Mouse (Mus musculus): Measurements from ENCODE around the gene Cntn2. TPM values are rescaled to one million over a fixed set of nuclear protein-coding genes. Genes with fewer than 3 reads are reported as not detected.
A peak's percentile ranks its signal among the peaks of the same experiment; 100 is the strongest.

Cntn2 gene
- polyA plus RNA-seq, 1 experiment from 2014 or later, result 0.30 TPM

DNA sequence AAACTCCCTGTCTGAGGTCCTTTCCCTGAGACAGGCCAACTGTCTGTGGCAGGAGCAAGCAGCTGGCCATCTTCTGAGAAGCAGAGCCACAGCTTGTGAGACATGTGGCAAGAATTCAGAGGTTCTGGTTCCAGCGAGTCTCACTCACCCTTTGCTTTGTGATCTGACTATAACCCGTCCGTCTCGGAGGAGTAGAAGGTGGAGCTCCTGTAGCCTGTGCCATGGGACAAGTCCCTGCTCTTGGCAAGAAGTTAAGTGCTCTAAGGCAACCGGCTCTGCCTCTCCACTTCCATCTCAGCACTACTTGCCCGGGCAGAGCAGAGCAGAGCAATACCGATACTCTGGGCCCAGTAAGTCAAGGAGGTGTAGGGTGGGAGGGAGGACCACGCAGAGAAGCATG is 27.9 kb upstream of the Cntn2 start:
- no peaks in the 10 kb centered on the region for H3K27me3 ChIP-seq
- no peak for ATAC-seq (replicated peaks; ENCODE audit: low FRiP score)
- no peak overlapping the region for H3K9ac ChIP-seq
- H3K36me3 ChIP-seq, result no peaks in the 10 kb centered on the region
- no peak overlapping the region for H3K4me3 ChIP-seq (replicated peaks)
- H3K9me3 ChIP-seq (replicated peaks), result no peaks in the 10 kb centered on the region
- H3K27ac ChIP-seq, result no peak overlapping the region
- WGBS, result 87% methylated on average over 8 of the region's 8 CpGs
- no peaks in the 10 kb centered on the region for H3K4me1 ChIP-seq
- H3K4me2 ChIP-seq, result no peak overlapping the region

DNA sequence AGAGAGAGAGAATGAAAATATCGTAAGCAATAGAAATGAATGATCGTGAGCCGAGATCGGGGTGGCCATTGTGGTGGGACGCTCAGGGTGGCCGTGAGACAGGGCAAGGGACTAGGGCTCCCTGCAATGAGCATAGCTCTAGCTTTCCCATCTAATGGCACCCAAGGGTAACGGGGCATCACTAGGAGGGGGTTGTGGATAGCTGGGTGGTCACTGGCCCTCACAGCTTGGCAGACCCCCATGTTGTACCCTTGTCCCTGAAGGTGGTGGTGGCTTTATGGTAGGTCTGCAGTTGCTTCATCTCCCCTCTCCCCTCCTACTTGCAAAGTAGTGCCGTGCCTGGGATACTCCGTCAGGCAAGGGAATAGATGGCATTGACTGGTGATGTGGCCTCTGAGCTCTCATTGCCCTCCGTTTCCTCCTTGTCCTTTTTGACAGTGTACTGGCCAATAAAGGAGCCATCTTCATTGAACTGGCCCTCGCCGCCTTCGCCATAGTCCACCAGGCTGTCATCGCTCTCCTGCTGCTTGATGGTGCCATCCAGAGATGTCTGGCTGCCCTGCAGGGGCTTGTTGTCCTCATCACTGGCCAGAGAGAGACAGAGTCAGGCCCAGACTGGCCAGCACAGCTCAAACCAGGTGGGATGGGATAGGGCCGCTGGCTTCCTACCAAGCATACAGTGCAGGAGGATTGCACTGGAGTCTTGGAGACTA is 27.2 kb upstream of the Cntn2 start:
- H3K36me3 ChIP-seq, result no peaks in the 10 kb centered on the region
- no peak overlapping the region for H3K27ac ChIP-seq
- no peak overlapping the region for H3K9ac ChIP-seq
- H3K4me2 ChIP-seq, result no peak overlapping the region
- no peaks in the 10 kb centered on the region for H3K9me3 ChIP-seq (replicated peaks)
- no peaks in the 10 kb centered on the region; the same call in 1 of the 2 replicates for H3K27me3 ChIP-seq
- WGBS, result 92% methylated on average over 15 of the region's 15 CpGs
- ATAC-seq (replicated peaks; ENCODE audit: low FRiP score), result no peak
- no peaks in the 10 kb centered on the region for H3K4me1 ChIP-seq
- no peak overlapping the region for H3K4me3 ChIP-seq (replicated peaks)

DNA sequence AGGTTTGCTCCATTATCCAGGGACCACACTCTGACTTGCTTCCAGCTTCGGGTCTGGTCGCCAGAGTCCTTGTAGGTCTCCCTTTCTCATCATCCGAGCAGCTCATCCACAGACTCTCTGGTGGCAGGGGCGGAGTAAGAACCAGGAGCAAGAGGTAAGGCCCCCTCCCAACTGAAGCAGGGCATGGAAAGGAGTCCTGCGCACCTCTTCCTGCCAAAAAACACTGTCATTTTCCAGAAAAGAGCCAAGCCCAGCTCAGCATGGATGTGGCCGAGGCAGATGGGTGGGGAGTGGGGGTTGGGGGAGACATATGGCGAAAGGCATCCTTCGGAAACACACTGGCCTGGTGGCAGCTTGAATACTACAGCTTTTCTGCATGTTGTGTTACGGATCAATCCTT is 26.5 kb upstream of the Cntn2 start:
- H3K4me3 ChIP-seq (replicated peaks), result no peak overlapping the region
- H3K27me3 ChIP-seq, result no peaks in the 10 kb centered on the region; the same call in 1 of the 2 replicates
- no peak for ATAC-seq (replicated peaks; ENCODE audit: low FRiP score)
- no peaks in the 10 kb centered on the region for H3K4me1 ChIP-seq
- no peaks in the 10 kb centered on the region for H3K36me3 ChIP-seq
- H3K9ac ChIP-seq, result no peak overlapping the region
- H3K9me3 ChIP-seq (replicated peaks), result no peaks in the 10 kb centered on the region
- no peak overlapping the region for H3K27ac ChIP-seq
- 79% methylated on average over 9 of the region's 9 CpGs for WGBS
- no peak overlapping the region for H3K4me2 ChIP-seq

DNA sequence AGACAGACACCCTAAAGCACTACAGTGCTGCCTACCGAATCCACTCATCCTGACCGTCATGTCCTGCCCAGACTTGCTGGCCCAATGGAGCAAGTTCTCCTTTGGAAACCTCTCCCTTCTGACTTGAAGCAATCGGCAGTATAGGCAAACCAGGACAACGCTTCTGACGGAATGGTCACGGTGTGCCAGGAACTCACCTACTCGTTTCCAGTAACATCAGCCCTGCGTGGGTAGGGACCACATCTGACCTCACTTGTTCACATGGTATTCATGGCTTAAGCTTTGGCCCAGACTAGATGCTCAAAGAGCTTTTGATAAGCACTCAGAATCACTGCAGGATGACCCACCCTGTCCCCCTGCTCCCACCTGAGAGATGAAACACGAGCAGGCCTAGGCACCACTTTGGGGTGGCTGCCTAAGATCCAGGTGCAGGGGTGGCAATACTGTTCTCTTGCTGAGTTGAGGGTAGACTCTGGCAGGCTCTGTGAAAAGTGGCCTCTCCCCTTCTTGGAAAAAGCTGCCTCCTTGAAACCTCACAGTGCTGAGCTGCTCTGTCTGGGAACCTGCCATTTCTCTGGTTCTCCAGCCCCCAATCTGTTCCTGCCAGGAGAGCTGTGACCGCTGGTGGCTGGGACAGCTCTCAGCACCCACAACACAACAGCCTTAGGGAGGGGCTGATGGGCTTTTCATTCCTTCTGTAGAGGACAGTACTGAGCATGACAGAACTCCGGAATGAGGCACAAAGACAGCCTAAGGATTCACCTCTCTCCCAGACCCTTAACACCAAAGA is 24.5 kb upstream of the Cntn2 start:
- ATAC-seq (replicated peaks; ENCODE audit: low FRiP score), result no peak
- Histone ChIP-seq H3K27ac (no peak overlapping the region), H3K4me2 (no peak overlapping the region), H3K36me3 (no peaks in the 10 kb centered on the region), H3K4me1 (no peaks in the 10 kb centered on the region; the same call in 1 of the 2 replicates), H3K27me3 (peaks cover 3% of the 10 kb centered on the region; the same call in 1 of the 2 replicates), H3K4me3 (replicated peaks) (no peak overlapping the region), H3K9me3 (replicated peaks) (no peaks in the 10 kb centered on the region), H3K9ac (no peak overlapping the region)
- 81% methylated on average over 11 of the region's 11 CpGs for WGBS

DNA sequence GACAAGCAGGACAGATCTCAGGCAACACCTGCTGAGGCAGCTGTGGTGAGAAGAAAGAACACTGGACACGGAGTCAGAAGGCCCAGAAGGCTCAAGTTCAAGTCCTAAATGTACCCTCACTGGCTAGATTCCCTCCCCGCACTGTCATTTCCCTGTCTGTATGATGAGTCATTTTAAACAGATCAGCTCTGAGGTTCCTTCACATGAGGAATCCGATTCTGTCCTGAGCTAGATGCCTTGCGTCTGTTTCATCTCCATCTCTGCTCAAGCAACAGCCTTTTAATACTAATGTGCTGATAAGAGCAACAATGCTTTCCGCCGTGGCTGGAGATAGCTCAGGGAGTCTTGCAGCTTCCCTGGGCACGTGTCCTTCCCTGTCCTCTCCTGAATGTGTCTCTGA is 22.7 kb upstream of the Cntn2 start:
- H3K27me3 ChIP-seq, result peaks cover 7% of the 10 kb centered on the region
- no peak overlapping the region for H3K9ac ChIP-seq
- WGBS, result 75% methylated on average over 7 of the region's 7 CpGs
- H3K36me3 ChIP-seq, result no peaks in the 10 kb centered on the region
- no peak overlapping the region for H3K4me2 ChIP-seq
- H3K27ac ChIP-seq, result no peak overlapping the region
- no peak for ATAC-seq (replicated peaks; ENCODE audit: low FRiP score)
- peaks cover 3% of the 10 kb centered on the region; the same call in 1 of the 2 replicates for H3K4me1 ChIP-seq
- H3K9me3 ChIP-seq (replicated peaks), result no peaks in the 10 kb centered on the region
- no peak overlapping the region for H3K4me3 ChIP-seq (replicated peaks)

DNA sequence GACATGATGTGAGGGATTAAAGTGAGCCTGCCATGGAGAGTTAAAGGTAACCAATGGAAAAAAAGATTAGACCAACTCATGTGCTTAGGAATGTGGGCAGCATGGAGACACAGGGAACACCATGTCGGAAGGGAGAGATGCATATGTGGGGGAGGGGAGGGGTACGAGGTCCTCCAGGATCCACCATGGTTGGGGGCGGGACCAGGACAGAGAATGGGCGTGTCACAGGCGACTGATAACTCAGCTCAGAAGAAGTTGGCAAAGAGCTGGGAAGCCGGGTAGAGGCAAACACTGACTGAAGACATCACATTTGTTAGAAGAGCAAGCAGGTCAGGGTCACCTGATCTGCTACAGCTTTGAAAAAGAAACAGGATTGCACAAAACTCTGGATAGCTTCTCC is 21.9 kb upstream of the Cntn2 start:
- Histone ChIP-seq H3K27me3 (peaks cover 15% of the 10 kb centered on the region), H3K9me3 (replicated peaks) (no peaks in the 10 kb centered on the region), H3K4me1 (peaks cover 3% of the 10 kb centered on the region; the same call in 1 of the 2 replicates), H3K27ac (no peak overlapping the region), H3K4me2 (no peak overlapping the region), H3K4me3 (replicated peaks) (no peak overlapping the region), H3K36me3 (no peaks in the 10 kb centered on the region), H3K9ac (no peak overlapping the region)
- ATAC-seq (replicated peaks; ENCODE audit: low FRiP score), result no peak
- 35% methylated on average over 6 of the region's 6 CpGs for WGBS

DNA sequence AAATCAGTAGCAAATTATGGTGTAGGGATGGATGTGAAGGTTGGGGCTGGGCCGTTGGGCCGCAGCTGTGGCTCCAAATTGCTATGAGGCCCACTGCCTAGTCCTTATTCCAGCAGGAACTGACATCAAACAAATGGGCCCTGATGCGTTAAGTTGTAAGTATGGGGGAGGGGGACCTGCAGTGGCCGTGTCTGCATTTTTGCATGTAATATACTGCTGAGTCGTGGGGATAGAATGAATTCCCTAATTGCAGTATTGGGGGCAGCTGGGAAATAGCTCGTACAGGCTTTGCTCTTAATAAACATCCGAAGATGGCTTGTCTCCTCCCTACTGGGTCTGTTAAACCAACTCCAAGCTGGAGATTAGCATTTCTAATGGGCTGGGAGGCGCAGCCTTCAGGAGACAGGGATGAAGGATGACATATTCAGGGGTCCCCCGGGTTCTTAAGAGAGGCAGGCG is 19.3 kb upstream of the Cntn2 start:
- ATAC-seq (replicated peaks; ENCODE audit: low FRiP score), result no peak
- Histone ChIP-seq H3K36me3 (no peaks in the 10 kb centered on the region), H3K4me3 (replicated peaks) (no peak overlapping the region), H3K27me3 (peaks cover 22% of the 10 kb centered on the region), H3K27ac (no peak overlapping the region), H3K4me1 (peaks cover 14% of the 10 kb centered on the region), H3K4me2 (no peak overlapping the region), H3K9ac (no peak overlapping the region), H3K9me3 (replicated peaks) (no peaks in the 10 kb centered on the region)
- WGBS, result 17% methylated on average over 10 of the region's 10 CpGs

DNA sequence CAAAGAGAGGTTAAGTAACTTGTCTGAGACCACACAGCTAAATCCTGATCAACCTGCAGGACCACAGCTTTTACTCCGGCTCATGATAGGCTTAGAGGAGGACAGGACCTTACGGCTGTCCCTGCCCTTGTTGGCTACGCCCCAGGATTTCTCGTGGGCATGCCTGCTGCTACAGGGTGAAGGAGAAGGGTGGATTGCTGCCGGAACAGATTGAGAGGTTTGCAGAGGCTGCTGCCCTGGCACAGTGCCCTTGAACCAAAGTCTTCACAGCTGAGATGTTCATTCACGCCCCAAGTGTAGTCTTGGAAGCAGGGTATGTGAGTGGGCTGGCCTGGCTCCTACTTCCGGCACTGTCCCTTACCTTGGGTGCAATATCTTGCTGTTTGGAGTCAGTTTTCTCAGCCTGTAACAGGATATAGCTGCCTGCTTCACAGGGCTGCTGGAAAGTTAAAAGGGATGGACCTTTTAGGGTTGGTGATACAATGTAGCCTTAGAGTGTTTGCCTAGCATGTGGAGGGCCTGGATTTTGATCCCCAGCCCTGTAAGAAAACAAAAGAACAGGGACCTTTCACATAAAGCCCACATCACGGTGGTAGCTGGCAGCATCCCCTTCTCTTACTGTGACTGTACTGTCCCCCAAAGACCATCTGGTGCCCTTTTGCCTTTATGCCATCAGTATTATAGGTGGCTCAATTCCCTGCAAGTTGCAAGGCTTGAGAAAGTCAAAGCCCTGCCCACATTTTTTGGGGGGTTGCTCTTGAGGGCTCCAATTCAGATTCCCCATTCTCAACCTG is 18.0 kb upstream of the Cntn2 start:
- Histone ChIP-seq H3K4me2 (no peak overlapping the region), H3K4me3 (replicated peaks) (no peak overlapping the region), H3K9ac (no peak overlapping the region), H3K9me3 (replicated peaks) (no peaks in the 10 kb centered on the region), H3K4me1 (peaks cover 14% of the 10 kb centered on the region), H3K27me3 (peaks cover 22% of the 10 kb centered on the region), H3K27ac (no peak overlapping the region), H3K36me3 (no peaks in the 10 kb centered on the region)
- no peak for ATAC-seq (replicated peaks; ENCODE audit: low FRiP score)
- WGBS, result 55% methylated on average over 8 of the region's 8 CpGs

DNA sequence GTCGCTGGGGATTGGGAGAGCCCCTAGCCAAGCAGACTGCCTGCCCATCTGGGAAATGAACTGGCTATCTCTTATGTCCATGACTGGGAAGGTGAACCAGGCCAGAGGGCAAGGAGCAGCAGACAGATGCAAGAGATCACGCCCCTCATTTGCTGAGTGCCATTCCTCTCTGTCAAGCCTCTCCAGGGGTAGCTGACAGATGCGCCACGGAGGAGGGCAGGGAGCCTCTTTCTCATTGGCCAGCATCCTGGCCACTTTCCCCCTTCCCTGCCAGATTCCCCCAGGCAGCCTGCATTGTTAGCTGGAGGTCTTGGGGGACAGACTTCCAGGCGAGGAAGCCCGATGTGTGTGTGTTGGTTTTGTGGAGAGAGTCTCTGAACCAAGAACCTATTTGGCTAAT is 16.0 kb upstream of the Cntn2 start:
- no peak for ATAC-seq (replicated peaks; ENCODE audit: low FRiP score)
- no peak overlapping the region for H3K9ac ChIP-seq
- H3K4me2 ChIP-seq, result no peak overlapping the region
- no peaks in the 10 kb centered on the region for H3K9me3 ChIP-seq (replicated peaks)
- peaks cover 14% of the 10 kb centered on the region for H3K4me1 ChIP-seq
- no peak overlapping the region for H3K27ac ChIP-seq
- 17% methylated on average over 6 of the region's 6 CpGs for WGBS
- H3K27me3 ChIP-seq, result peaks cover 22% of the 10 kb centered on the region
- H3K4me3 ChIP-seq (replicated peaks), result no peak overlapping the region
- no peaks in the 10 kb centered on the region for H3K36me3 ChIP-seq

DNA sequence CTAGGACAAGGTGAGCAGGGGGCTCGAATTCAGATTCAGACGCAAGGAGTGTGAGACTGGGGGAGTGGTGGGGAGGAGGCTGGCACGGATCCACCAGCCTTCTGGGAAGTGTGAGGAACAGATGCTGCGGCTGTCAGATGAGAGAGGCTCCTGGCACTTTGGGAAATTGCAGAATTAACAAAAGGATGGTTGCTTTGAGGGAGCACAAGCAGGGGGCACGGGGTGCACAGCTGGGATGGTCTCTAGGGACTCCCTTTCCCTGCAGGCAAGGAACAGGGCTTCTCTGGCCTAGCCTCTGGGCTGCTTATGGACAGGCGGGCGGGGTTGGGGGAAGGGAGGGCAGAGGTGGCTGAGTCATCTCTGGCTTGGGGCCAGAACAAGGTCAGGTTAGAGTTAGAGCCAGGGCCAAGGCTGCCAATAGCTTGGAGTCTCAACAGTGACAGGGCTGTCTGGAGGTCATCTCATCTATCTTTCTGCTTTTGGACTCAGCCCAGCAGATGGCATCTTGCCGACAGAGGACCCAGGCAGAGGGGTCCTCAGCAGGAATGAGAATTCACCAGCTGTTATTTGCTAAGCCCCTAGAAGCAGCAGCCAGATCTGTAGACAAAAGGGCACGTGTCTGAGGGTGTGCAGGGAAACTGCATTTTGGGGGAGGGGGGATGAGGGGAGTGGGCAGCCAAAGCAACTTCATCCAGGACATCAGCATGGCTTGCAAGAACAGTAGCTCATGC is 15.0 kb upstream of the Cntn2 start:
- Histone ChIP-seq H3K4me3 (replicated peaks) (no peak overlapping the region), H3K27me3 (peaks cover 22% of the 10 kb centered on the region), H3K36me3 (no peaks in the 10 kb centered on the region), H3K4me1 (peaks cover 14% of the 10 kb centered on the region), H3K9me3 (replicated peaks) (no peaks in the 10 kb centered on the region), H3K27ac (no peak overlapping the region), H3K4me2 (no peak overlapping the region), H3K9ac (no peak overlapping the region)
- WGBS, result 29% methylated on average over 9 of the region's 9 CpGs
- ATAC-seq (replicated peaks; ENCODE audit: low FRiP score), result peak; percentile 71

DNA sequence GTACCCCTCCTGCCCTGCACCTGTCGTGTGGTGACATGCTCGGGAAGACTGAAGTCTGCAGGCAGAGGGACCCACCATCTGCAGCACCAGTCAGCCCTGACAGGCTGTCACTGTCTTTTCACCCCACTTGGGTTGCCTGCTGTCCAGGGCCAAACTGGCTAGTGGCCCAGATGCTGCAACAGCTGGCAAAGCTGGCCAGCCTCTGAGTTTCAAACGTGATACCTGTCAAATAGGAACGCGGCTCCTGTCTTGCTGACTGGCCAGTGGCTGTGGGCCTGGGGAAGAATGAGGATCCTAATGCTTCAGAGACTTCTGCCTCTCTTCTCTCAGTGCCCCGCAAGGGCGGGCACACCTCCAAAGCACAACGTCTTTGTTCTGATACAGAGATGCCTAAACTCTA is 733 bp upstream of the Cntn2 start:
- Histone ChIP-seq H3K4me3 (replicated peaks) (no peak overlapping the region), H3K36me3 (no peaks in the 10 kb centered on the region), H3K4me1 (peaks cover 27% of the 10 kb centered on the region), H3K9ac (no peak overlapping the region), H3K9me3 (replicated peaks) (no peaks in the 10 kb centered on the region), H3K27me3 (peaks cover 59% of the 10 kb centered on the region), H3K27ac (no peak overlapping the region), H3K4me2 (no peak overlapping the region)
- no peak for ATAC-seq (replicated peaks; ENCODE audit: low FRiP score)
- WGBS, result 72% methylated on average over 8 of the region's 8 CpGs

All from kidney, embryonic 15.5 days (tissue).